Mouse (Mus musculus) neural tube, embryonic 13.5 days (tissue): ENCODE data around the gene Hist2h2ac. TPM values are rescaled to one million over a fixed set of nuclear protein-coding genes. Genes with fewer than 3 reads are reported as not detected.
"Not testable (repeated sequence)": the region's sequence is repeated elsewhere in the genome, so short reads cannot be mapped to it uniquely, and the experiment has no call there.

Experiments
- ATAC-seq: fragments of 200-750 bp; cut with Nextera tagmentation; 2 replicates; pipeline ENCODE4 v1.8.0; 2017; ENCODE audit warnings: low read depth, mild to moderate bottlenecking, moderate TSS enrichment, moderate library complexity
- H3K27ac ChIP-seq: fragments of 300-500 bp; sonication (generic); replicated peaks from 2 replicates; pipeline ENCODE4 v1.5.1; 2015; ENCODE audit warnings: moderate library complexity, mild to moderate bottlenecking, inconsistent platforms
- H3K27me3 ChIP-seq: fragments of 300-500 bp; sonication (generic); 2 replicates; pipeline ENCODE4 v1.6.1; 2015; ENCODE audit warnings: mild to moderate bottlenecking, inconsistent platforms
- H3K36me3 ChIP-seq: fragments of 300-500 bp; sonication (generic); 2 replicates; pipeline ENCODE4 v1.6.1; 2015; ENCODE audit warnings: mild to moderate bottlenecking, inconsistent platforms
- H3K4me1 ChIP-seq: fragments of 300-500 bp; sonication (generic); replicated peaks from 2 replicates; pipeline ENCODE4 v1.6.1; 2015; ENCODE audit warnings: inconsistent platforms
- H3K4me2 ChIP-seq: fragments of 300-500 bp; sonication (generic); 2 replicates; pipeline ENCODE4 v1.6.1; 2015; ENCODE audit warnings: inconsistent platforms, mild to moderate bottlenecking, moderate library complexity
- H3K4me3 ChIP-seq: fragments of 300-500 bp; sonication (generic); 2 replicates; pipeline ENCODE4 v1.5.1; 2015; ENCODE audit warnings: mild to moderate bottlenecking, inconsistent platforms
- H3K9ac ChIP-seq: fragments of 300-500 bp; sonication (generic); 2 replicates; pipeline ENCODE4 v1.6.1; 2015; ENCODE audit warnings: moderate library complexity, mild to moderate bottlenecking, inconsistent platforms
- H3K9me3 ChIP-seq: fragments of 300-500 bp; sonication (generic); 2 replicates; pipeline ENCODE4 v1.6.1; 2016; ENCODE audit warnings: inconsistent platforms
- WGBS: fragments of 180-500 bp; shearing (Covaris S2); methylation state at CpG from one replicate; pipeline ENCODE4 v1.1.7; 2015; 5-methylcytosine and 5-hydroxymethylcytosine counted together
- polyA plus RNA-seq: library from polyadenylated mRNA; unstranded; fragments of >200 nt; fragmentation: Nextera tagmentation; extraction: Ambion mirVana; gene quantifications from 2 replicates; pipeline ENCODE4 v1.2.1, GENCODE M21; 2015

Hist2h2ac gene
- polyA plus RNA-seq, 1 experiment from 2014 or later: 2.1 TPM

DNA sequence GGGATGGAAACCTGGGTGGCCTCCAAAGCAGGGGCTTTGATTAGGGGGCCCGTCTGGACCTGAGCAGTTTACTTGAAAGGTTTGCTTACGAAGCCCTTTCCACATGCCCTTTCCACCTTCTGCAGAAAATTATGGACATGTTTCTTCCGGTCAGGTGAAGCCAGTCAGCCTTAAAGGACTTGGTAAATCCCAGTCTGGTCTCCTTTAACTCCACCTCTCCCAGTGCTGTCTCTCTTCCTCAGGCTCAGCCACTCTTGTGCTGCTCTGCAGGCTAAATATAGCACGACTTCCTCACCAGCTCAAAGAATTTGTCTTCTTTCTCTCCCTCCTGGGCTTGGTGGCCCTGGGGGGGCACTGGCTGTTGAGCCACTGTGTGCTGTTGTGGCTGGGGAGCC lies 38.3 kb downstream of the Hist2h2ac start:
- Histone ChIP-seq H3K27me3 (no peaks in the 10 kb centered on the region), H3K4me1 (peaks cover 37% of the 10 kb centered on the region), H3K4me2 (peak overlapping the region; percentile 73), H3K27ac (peak overlapping the region; percentile 89; the same call in 1 of the 2 replicates), H3K9ac (peak overlapping the region; percentile 89), H3K4me3 (peak overlapping the region; percentile 67), H3K9me3 (no peaks in the 10 kb centered on the region), H3K36me3 (peaks cover 39% of the 10 kb centered on the region)
- no peak for ATAC-seq
- 42% methylated on average over 4 of the region's 4 CpGs for WGBS

DNA sequence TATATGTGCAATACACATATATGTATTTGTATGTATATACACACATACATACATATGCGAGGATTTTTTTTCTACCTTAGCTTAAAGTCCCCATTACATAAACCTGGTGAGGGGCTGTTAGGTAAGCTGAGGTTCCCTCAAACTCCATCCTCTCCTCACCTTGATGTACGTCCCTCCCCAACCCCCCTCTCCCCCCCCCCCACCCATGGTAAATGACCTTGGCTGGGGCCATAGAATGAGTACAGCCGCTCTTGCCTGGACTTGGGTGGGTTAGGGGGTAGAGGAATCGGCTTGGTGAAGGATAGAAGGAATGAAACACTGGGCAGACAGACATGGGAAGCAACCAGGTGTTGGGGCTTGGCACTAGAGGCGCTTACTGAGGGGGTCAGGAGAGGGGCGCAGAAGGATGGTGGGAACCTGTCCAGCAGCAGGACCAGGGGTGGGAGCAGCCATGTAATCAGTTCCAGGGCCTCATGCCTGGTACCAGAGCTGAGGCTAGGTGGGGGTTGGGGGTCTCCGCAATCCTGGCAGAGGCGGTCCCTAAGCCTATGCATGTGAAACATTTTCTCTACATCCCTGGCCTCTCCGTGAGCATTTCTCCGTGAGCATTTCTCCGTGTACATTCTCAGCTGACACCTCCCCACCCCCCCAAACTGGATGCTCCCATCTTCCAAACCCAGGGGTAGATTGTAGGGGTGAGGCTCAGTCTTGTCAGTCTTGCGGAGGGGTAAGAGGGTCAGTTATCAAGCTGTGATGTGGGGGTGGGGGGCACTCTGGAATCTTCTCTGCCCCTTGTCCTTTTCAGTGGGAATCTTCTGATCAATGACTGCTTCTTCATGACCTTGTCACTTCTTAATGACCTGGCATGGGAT lies 38.9 kb downstream of the Hist2h2ac start:
- no peaks in the 10 kb centered on the region for H3K27me3 ChIP-seq
- H3K9me3 ChIP-seq: no peaks in the 10 kb centered on the region
- peaks cover 36% of the 10 kb centered on the region for H3K36me3 ChIP-seq
- peaks cover 37% of the 10 kb centered on the region for H3K4me1 ChIP-seq
- H3K4me3 ChIP-seq: peak overlapping the region; percentile 67
- peak overlapping the region; percentile 73 for H3K4me2 ChIP-seq
- 45% methylated on average over 12 of the region's 12 CpGs for WGBS
- ATAC-seq: peak; percentile 48
- peak overlapping the region; percentile 89 for H3K9ac ChIP-seq
- peak overlapping the region; percentile 89 for H3K27ac ChIP-seq

DNA sequence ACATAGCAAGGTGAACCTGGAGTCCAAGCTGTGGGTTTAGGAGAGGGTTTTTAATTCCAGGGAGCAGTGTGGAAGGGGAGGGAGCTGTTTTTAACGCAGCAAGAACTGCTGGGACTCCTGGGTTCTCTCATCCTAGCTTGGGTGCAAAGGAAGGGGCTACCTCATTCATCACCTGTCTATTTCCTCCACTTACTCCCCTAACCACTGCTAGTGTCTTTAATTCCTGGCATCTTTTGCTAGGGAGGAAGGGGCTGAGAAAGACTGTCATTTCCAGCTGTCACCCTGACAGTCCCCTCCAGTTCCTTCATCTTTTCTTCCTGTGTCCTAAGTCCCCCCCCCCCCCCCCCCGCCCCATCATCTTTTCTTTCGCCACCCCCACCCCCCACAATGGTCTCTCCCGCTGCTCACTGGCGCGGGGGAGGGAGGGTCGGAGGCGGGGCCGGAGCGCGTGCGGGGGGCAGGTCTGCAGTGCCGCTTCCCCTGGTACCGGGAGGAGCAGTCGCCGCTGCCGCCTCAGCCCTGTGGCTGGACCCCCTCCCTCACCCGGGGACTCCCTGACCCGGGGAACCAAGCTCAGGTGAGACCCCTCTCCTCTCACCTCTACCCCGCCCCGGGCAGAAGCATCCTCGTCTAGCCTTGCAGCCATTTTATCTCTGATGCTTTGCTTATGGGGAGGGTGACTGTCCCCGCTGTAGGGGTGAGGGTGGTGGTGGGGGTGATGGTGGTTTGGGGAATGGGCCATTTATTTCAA lies 39.8 kb downstream of the Hist2h2ac start, which contains the start of gene Sv2a:
Sv2a (plus strand) TSS at position 425 of the 751 bp plus-strand sequence.
- Histone ChIP-seq H3K9me3 (no peaks in the 10 kb centered on the region), H3K27me3 (no peaks in the 10 kb centered on the region), H3K36me3 (peaks cover 42% of the 10 kb centered on the region), H3K4me3 (peak within 1 kb of the TSS; percentile 67), H3K9ac (peak within 1 kb of the TSS; percentile 89), H3K4me2 (peak within 1 kb of the TSS; percentile 73), H3K27ac (peak within 1 kb of the TSS; percentile 89), H3K4me1 (peaks cover 41% of the 10 kb centered on the region)
- ATAC-seq: peak; percentile 77
- 1% methylated on average over 13 of the region's 23 CpGs for WGBS

DNA sequence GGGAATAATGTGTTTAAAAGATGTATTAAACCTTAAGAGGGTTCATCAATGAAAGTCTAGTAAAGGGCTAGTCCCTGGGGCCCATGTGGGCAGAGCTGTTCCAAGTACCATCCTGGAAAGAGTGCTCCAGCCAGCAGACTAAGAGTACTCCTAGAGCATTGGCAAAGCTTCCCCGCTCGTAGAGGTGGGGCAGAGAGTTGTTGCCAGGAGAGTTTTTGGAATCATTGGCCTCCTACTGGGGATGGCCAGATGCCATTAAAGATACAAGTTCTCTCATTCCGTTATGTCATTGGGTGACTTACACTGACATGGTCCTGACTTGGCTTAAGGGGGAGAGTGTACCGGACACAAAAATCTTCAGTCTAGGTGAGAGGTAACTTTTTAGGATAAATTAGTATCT lies 41.1 kb downstream of the Hist2h2ac start:
- Histone ChIP-seq H3K36me3 (peaks cover 44% of the 10 kb centered on the region), H3K9ac (no peak overlapping the region), H3K27me3 (no peaks in the 10 kb centered on the region), H3K27ac (0 out of 2 replicates have a peak overlapping the region, but pooled peaks have one; percentile 28), H3K4me2 (no peak overlapping the region), H3K9me3 (no peaks in the 10 kb centered on the region), H3K4me1 (peaks cover 50% of the 10 kb centered on the region), H3K4me3 (no peak overlapping the region)
- no peak for ATAC-seq
- WGBS: 66% methylated on average over 4 of the region's 4 CpGs

DNA sequence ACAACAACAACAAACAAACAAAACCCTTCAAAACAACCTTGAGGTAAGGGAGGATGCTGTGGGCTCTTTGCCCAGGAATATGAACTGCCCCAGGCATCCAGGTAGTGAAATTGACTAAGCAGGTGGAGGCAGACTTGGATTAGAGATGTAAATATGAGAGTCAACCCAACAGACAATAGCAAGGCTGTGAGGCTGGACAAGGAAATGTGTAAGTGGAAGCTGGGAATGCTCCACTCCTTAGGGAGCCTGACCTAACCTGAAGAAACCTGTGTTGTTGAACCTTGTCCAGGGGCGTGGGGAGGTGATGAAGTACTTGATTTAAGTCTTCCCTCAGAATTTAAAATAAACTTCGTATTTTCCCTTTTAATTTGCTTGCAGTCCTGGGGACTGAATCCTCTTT lies 41.8 kb downstream of the Hist2h2ac start:
- no peak overlapping the region for H3K9ac ChIP-seq
- 90% methylated on average over 2 of the region's 2 CpGs for WGBS

DNA sequence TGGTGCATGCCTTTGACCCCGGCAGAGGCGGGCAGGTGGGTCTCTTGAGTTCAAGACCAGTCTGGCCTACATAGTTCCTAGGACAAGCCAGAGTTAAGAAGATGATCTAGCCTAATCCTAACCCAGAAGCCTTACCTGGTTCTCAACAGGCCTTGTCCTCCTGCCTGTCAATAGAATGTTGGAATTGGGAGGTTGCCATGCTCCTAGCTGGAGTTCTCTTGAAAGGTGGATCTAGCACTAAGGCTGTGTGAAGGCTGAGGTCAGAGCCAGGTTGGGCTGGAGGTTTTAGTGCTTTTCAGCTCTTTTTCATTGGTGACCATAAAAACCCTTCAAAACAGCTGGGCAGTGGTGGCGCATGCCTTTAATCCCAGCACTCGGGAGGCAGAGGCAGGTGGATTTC lies 42.3 kb downstream of the Hist2h2ac start:
- no peak for ATAC-seq
- no peak overlapping the region for H3K4me2 ChIP-seq
- H3K4me1 ChIP-seq: peaks cover 57% of the 10 kb centered on the region
- H3K36me3 ChIP-seq: peaks cover 48% of the 10 kb centered on the region
- no peak overlapping the region for H3K9ac ChIP-seq
- no peak overlapping the region for H3K27ac ChIP-seq
- 94% methylated on average over 4 of the region's 4 CpGs for WGBS
- no peak overlapping the region for H3K4me3 ChIP-seq
- no peaks in the 10 kb centered on the region for H3K9me3 ChIP-seq
- no peaks in the 10 kb centered on the region for H3K27me3 ChIP-seq

More for the DNA sequence above, 41.8 kb downstream of the Hist2h2ac start:
- no peak overlapping the region for H3K4me2 ChIP-seq
- H3K27me3 ChIP-seq: no peaks in the 10 kb centered on the region
- H3K4me1 ChIP-seq: peaks cover 53% of the 10 kb centered on the region
- no peak overlapping the region for H3K27ac ChIP-seq
- no peak overlapping the region for H3K4me3 ChIP-seq
- H3K36me3 ChIP-seq: peaks cover 46% of the 10 kb centered on the region
- H3K9me3 ChIP-seq: no peaks in the 10 kb centered on the region
- no peak for ATAC-seq

DNA sequence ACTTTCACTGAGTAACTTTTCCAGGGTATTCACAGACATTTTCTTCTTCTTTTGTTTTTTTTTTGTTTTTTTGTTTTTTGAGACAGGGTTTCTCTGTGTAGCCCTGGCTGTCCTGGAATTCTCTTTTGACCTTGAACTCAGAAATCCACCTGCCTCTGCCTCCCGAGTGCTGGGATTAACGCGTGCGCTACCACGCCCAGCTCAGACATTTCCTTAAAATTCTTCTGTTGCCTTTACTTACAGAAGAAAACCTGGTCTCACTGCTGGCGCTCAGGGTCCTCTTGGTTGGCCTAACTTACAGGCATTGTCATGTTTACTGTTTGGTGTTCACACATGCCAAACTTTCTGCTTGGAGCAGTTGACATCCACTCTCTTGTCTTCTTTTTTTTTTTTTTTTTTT lies 45.4 kb downstream of the Hist2h2ac start:
- Histone ChIP-seq H3K27ac (no peak overlapping the region), H3K4me2 (no peak overlapping the region), H3K9me3 (no peaks in the 10 kb centered on the region), H3K9ac (no peak overlapping the region), H3K4me1 (peaks cover 50% of the 10 kb centered on the region), H3K4me3 (no peak overlapping the region), H3K27me3 (no peaks in the 10 kb centered on the region), H3K36me3 (peaks cover 48% of the 10 kb centered on the region)
- ATAC-seq: no peak
- WGBS: 97% methylated on average over 6 of the region's 6 CpGs

DNA sequence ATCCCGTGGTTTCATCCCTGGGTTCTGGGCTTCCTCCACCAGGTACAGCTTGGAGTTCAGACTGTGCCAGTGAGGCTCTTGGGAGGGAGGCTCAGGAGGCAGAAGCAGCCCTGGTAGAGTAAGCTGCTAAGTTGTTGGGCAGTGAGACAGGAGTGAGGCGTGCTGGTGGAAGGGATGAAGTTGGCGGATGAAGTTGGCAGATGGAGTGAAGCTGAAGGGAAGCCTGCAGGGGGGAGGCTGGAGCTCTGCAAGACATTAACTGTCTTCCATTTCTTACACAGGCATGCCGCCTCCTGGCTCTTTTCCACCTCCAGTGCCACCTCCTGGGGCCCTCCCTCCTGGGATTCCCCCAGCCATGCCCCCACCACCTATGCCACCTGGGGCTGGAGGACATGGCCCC lies 46.6 kb downstream of the Hist2h2ac start:
- H3K4me3 ChIP-seq: 0 out of 2 replicates have a peak overlapping the region, but pooled peaks have one; percentile 74
- peaks cover 48% of the 10 kb centered on the region for H3K36me3 ChIP-seq

DNA sequence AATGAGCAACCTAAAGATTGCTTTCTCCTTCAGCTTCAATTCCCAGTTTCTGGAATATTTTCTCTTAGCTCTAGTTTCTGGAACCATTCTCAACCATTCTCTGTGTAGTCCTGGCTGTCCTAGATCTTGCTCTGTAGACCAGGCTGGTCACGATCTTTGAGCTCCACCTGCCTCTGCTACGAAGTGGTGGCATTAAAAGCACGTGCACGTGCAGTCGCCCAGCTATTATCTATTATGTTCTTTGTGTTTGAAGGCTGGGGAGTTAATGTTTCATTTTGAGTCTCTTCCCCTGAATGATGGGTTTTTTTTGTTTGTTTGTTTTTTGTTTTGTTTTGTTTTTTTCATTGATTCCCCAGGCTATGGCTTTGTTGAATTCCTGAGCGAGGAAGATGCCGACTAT lies 47.5 kb downstream of the Hist2h2ac start:
- Histone ChIP-seq H3K4me3 (peak overlapping the region; percentile 74), H3K9ac (peak overlapping the region; percentile 90), H3K36me3 (peaks cover 40% of the 10 kb centered on the region), H3K27ac (0 out of 2 replicates have a peak overlapping the region, but pooled peaks have one; percentile 99), H3K4me1 (peaks cover 47% of the 10 kb centered on the region), H3K27me3 (no peaks in the 10 kb centered on the region), H3K4me2 (peak overlapping the region; percentile 96), H3K9me3 (no peaks in the 10 kb centered on the region)
- WGBS: 35% methylated on average over 7 of the region's 7 CpGs
- ATAC-seq: no peak

More for the DNA sequence above, 46.6 kb downstream of the Hist2h2ac start:
- not testable (repeated sequence) for H3K9ac ChIP-seq, H3K9me3 ChIP-seq, H3K27ac ChIP-seq, H3K27me3 ChIP-seq, ATAC-seq
- 88% methylated on average over 4 of the region's 4 CpGs for WGBS
- H3K4me2 ChIP-seq: 0 out of 2 replicates have a peak overlapping the region, but pooled peaks have one; percentile 18
- peaks cover 47% of the 10 kb centered on the region for H3K4me1 ChIP-seq

DNA sequence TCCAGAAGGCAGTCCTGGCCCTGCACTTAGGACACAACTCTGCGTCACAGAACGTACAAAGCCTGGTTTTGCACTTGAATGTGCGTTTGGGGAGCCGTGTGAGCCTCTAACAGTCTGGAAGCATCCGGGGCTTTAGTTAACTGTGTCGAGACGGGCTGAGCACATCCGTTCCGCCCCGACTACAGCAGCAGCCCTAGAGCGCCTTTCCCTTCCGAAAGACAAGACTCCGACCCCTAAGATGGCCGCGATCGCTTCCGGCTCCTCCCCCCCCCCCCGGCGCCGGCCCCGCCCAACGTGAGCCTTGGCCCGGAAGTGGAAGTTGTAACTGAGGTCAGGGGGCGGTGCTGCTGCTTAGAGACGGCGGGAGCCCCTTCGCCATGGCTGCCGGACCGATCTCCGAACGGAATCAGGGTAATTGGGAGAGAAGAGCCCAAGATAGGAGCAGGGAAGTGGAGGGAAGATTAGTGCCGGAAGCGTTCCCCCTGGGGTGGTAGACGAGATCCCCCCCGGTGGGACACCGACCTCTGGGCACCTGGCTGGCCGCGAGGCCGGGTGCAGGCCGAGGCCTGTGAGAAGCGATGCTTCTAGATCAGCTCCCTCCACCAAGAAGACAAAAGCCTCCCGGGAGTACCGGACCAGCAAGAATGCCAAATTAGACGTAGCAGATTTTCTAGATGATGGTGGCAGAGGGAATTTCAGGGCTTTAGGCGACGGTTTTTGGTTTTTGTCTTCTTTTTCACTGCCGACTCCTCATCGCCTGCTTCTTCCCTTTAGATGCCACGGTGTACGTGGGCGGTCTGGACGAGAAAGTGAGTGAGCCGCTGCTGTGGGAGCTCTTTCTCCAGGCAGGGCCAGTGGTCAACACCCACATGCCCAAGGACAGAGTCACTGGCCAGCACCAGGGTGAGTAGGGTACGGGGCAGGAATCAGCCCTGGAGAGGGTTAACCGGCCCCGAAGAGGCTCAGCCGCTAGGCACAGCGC lies 48.2 kb downstream of the Hist2h2ac start, which contains the start of gene Sf3b4:
Sf3b4 (plus strand) TSS at position 136 of the 982 bp plus-strand sequence.
- Histone ChIP-seq H3K9me3 (no peaks in the 10 kb centered on the region), H3K27me3 (no peaks in the 10 kb centered on the region), H3K4me1 (peaks cover 47% of the 10 kb centered on the region), H3K27ac (peak within 1 kb of the TSS; percentile 99), H3K36me3 (peaks cover 33% of the 10 kb centered on the region), H3K4me3 (peak within 1 kb of the TSS; percentile 74), H3K4me2 (peak within 1 kb of the TSS; percentile 96), H3K9ac (peak within 1 kb of the TSS; percentile 90)
- ATAC-seq: peak; percentile 94
- WGBS: under 1% methylated on average over 58 of the region's 58 CpGs

DNA sequence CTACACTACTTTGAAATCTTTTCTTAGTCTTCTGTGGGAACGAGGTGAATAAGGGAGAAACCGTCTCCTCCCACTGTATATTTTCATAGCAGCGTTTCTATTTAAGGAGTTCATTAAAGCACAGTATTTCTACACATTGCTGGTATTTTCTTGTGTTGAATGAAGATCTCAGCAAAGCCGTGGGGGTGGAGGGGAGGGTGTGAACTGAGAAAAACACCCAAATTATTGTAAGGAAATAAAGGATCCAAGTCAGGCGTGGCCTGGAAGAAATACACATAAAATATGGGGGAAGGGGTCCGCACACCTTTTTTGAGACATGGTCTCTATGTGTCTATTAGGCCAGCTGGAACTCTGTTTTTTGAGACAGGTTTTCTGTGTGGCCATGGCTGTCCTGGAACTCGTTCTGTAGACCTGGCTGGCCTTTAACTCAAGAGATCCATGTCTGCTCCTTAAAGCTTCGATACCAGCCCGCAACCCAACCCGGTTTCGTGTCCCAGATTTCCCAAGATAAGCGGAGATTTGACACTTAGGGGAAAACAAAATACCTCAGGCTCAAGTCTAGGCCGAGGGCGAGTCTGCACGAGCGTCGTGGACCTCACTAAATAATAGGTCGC lies 49.0 kb downstream of the Hist2h2ac start:
- Histone ChIP-seq H3K36me3 (peaks cover 28% of the 10 kb centered on the region), H3K4me2 (peak overlapping the region; percentile 96), H3K27ac (peak overlapping the region; percentile 99), H3K27me3 (no peaks in the 10 kb centered on the region), H3K9ac (peak overlapping the region; percentile 90), H3K4me3 (peak overlapping the region; percentile 74), H3K9me3 (no peaks in the 10 kb centered on the region), H3K4me1 (peaks cover 47% of the 10 kb centered on the region)
- peak; percentile 29 for ATAC-seq
- whole genome bisulfite sequencing: 25% methylated on average over 18 of the region's 18 CpGs
